Mouse (Mus musculus): ENCODE data around the gene Gm45783. TPM values are rescaled to one million over a fixed set of nuclear protein-coding genes. Genes with fewer than 3 reads are reported as not detected.
"Not testable (repeated sequence)": the region's sequence is repeated elsewhere in the genome, so short reads cannot be mapped to it uniquely, and the experiment has no call there.

Gm45783 gene
- polyA plus RNA-seq (2016; fragmentation: Nextera tagmentation; extraction: Ambion mirVana), result not detected in 2 replicates

DNA sequence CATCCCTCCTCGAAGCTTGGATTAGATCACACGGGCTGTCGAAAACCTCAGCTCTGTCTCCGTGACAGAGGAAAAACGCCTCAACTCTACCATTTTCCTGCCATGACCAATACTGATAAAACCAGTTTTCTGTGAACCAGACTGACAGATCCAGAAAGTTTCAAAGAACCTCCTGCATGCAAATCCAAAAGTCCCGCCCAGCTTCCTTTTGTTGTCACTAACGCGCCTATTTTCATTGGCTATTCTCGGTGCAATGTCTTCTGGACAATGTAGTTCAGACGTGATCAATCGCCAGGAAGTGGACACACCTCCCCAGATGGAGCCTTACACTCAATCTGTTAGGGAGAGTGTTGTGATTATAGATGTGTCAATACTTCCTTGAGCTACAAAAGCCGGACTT lies at the start of gene Gm45783:
Gene Gm45783, minus strand, starts transcription at position 143 of the 400 bp plus-strand sequence.
- not testable (repeated sequence) for ATAC-seq (ENCODE audit: insufficient number of reproducible peaks, low FRiP score); H3K9me3 ChIP-seq (replicated peaks); H3K9ac ChIP-seq; H3K27me3 ChIP-seq (replicated peaks); H3K36me3 ChIP-seq; H3K4me3 ChIP-seq; H3K4me1 ChIP-seq (replicated peaks); H3K27ac ChIP-seq (ENCODE audit: poor library complexity, severe bottlenecking)
- peak within 1 kb of the TSS; percentile 7; the same call in 1 of the 2 replicates for H3K4me2 ChIP-seq
- WGBS, result 41% methylated on average over 12 of the region's 12 CpGs

DNA sequence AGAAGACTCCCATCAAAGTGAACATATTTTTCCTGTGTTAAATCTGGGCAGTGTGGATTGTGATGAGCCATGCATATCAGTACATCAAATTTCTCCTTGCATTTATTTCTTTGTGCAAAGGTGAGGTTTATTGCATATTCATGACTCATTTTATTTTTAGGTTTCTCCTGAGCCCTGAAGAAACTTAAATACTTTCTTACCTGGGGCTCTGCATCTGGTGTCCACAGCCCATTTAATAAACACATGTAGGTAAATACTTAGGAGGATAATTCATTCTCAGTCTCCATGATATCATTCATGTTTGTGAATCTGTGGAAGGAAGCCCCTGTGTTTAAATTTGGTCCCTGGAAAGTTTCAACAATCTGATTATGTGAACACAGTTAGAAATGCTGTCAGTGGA lies 25.2 kb upstream of the Gm45783 start, which contains the start of gene Vmn2r31:
Gene Vmn2r31, minus strand, starts transcription at position 101 of the 400 bp plus-strand sequence.
- H3K27ac ChIP-seq (ENCODE audit: poor library complexity, severe bottlenecking); H3K9ac ChIP-seq; H3K4me2 ChIP-seq; H3K4me1 ChIP-seq (replicated peaks); H3K36me3 ChIP-seq; H3K9me3 ChIP-seq (replicated peaks); H3K27me3 ChIP-seq (replicated peaks); H3K4me3 ChIP-seq; ATAC-seq (ENCODE audit: insufficient number of reproducible peaks, low FRiP score): not testable (repeated sequence)

- H3K27me3 ChIP-seq (replicated peaks); H3K9ac ChIP-seq; H3K9me3 ChIP-seq (replicated peaks); ATAC-seq (ENCODE audit: insufficient number of reproducible peaks, low FRiP score); H3K4me1 ChIP-seq (replicated peaks); H3K4me2 ChIP-seq; H3K27ac ChIP-seq (ENCODE audit: poor library complexity, severe bottlenecking); H3K4me3 ChIP-seq; H3K36me3 ChIP-seq: not testable (repeated sequence)
- whole genome bisulfite sequencing, result 60% methylated on average over 1 of the region's 1 CpGs
Measured at GRCm38 (mm10) chr7:7337509-7337908, 36.9 kb downstream of the Gm45783 start, which contains the start of gene Vmn2r30. TSS of gene Vmn2r30 (minus strand) at chr7:7337609.

- Histone ChIP-seq H3K27ac (ENCODE audit: poor library complexity, severe bottlenecking) (no peak overlapping the region), H3K9me3 (replicated peaks) (no peaks in the 10 kb centered on the region), H3K27me3 (replicated peaks) (no peaks in the 10 kb centered on the region), H3K4me3 (no peak overlapping the region), H3K9ac (no peak overlapping the region), H3K36me3 (peaks cover 47% of the 10 kb centered on the region), H3K4me2 (no peak overlapping the region), H3K4me1 (replicated peaks) (peaks cover 6% of the 10 kb centered on the region)
- no peak for ATAC-seq (ENCODE audit: insufficient number of reproducible peaks, low FRiP score)
- 82% methylated on average over 16 of the region's 16 CpGs for WGBS
Measured at GRCm38 (mm10) chr7:7295595-7295994, 78.8 kb downstream of the Gm45783 start.

Small RNAs within 50 kb of the gene (microRNA-seq; reads per million reads assigned to microRNA genes)
- not detected for gene Mir5620

Other genes with a start within 250 kb of the Gm45783 start
- 0.99 and 1.1 TPM in 2 replicates for gene Zfp773, start 237.8 kb downstream of the Gm45783 start, polyA plus RNA-seq (2016; fragmentation: Nextera tagmentation; extraction: Ambion mirVana)
- 0.96 and 1.8 TPM in 2 replicates for gene Zfp418, start 203.2 kb downstream of the Gm45783 start, polyA plus RNA-seq (2016; fragmentation: Nextera tagmentation; extraction: Ambion mirVana)
- gene Zfp772, start 164.6 kb downstream of the Gm45783 start, polyA plus RNA-seq (2016; fragmentation: Nextera tagmentation; extraction: Ambion mirVana), result 4.9 and 5.1 TPM in 2 replicates
- 0.08 and 0.24 TPM in 2 replicates for gene Vmn2r29, start 127.2 kb downstream of the Gm45783 start, polyA plus RNA-seq (2016; fragmentation: Nextera tagmentation; extraction: Ambion mirVana)
- gene Gm45844, start 96.3 kb downstream of the Gm45783 start, polyA plus RNA-seq (2016; fragmentation: Nextera tagmentation; extraction: Ambion mirVana), result 1.4 and 2.6 TPM in 2 replicates
- gene Clcn4, start 73.7 kb downstream of the Gm45783 start, polyA plus RNA-seq (2016; fragmentation: Nextera tagmentation; extraction: Ambion mirVana), result 44.6 and 45.7 TPM in 2 replicates
- not detected in 2 replicates for gene Vmn2r30, start 37.0 kb downstream of the Gm45783 start, polyA plus RNA-seq (2016; fragmentation: Nextera tagmentation; extraction: Ambion mirVana)
- gene Vmn2r31, start 25.1 kb upstream of the Gm45783 start, polyA plus RNA-seq (2016; fragmentation: Nextera tagmentation; extraction: Ambion mirVana), result not detected in 2 replicates
- gene Vmn2r32, start 105.4 kb upstream of the Gm45783 start, polyA plus RNA-seq (2016; fragmentation: Nextera tagmentation; extraction: Ambion mirVana), result not detected in 2 replicates
- not detected in 2 replicates for gene Vmn2r33, start 192.2 kb upstream of the Gm45783 start, polyA plus RNA-seq (2016; fragmentation: Nextera tagmentation; extraction: Ambion mirVana)